Mouse (Mus musculus) heart, postnatal 0 days (tissue): ENCODE results near the gene Ifit3. TPM values are rescaled to one million over a fixed set of nuclear protein-coding genes. Genes with fewer than 3 reads are reported as not detected.
"Not testable (repeated sequence)": the region's sequence is repeated elsewhere in the genome, so short reads cannot be mapped to it uniquely, and the experiment has no call there.

ENCODE experiments used
- ATAC-seq: fragments of 200-750 bp; cut with Nextera tagmentation; 2 replicates; pipeline ENCODE4 v1.8.0; 2017; ENCODE audit warnings: low read depth, moderate number of reproducible peaks, moderate library complexity; ENCODE audit not compliant: insufficient read depth
- DNase-seq: peaks from one replicate; pipeline ENCODE4 v3.0.0-alpha.2; 2016; ENCODE audit warnings: low spot score
- H3K27ac ChIP-seq: fragments of 300-500 bp; sonication (generic); 2 replicates; pipeline ENCODE4 v1.5.1; 2014; ENCODE audit warnings: low read depth, mild to moderate bottlenecking
- H3K27me3 ChIP-seq: fragments of 300-500 bp; sonication (generic); 2 replicates; pipeline ENCODE4 v1.6.1; 2014; ENCODE audit warnings: low read length, mixed read lengths; ENCODE audit not compliant: control insufficient read depth, insufficient read depth
- H3K36me3 ChIP-seq: fragments of 300-500 bp; sonication (generic); replicated peaks from 2 replicates; pipeline ENCODE4 v1.6.1; 2014; ENCODE audit warnings: low read length, mixed read lengths; ENCODE audit not compliant: control insufficient read depth, insufficient read depth
- H3K4me1 ChIP-seq: fragments of 300-500 bp; sonication (generic); 2 replicates; pipeline ENCODE4 v1.6.1; 2014; ENCODE audit warnings: antibody characterized with exemption; ENCODE audit not compliant: control insufficient read depth, insufficient read depth
- H3K4me2 ChIP-seq: fragments of 300-500 bp; sonication (generic); 2 replicates; pipeline ENCODE4 v1.6.1; 2014; ENCODE audit warnings: low read depth, mild to moderate bottlenecking, low read length, moderate library complexity
- H3K4me3 ChIP-seq: fragments of 300-500 bp; sonication (generic); 2 replicates; pipeline ENCODE4 v1.5.1; 2014; ENCODE audit warnings: low read depth, low read length
- H3K9ac ChIP-seq: fragments of 300-500 bp; sonication (generic); replicated peaks from 2 replicates; pipeline ENCODE4 v1.6.1; 2014; ENCODE audit warnings: low read depth, low read length, mixed read lengths
- H3K9me3 ChIP-seq: fragments of 300-500 bp; sonication (generic); replicated peaks from 2 replicates; pipeline ENCODE4 v1.6.1; 2016; ENCODE audit warnings: low read length; ENCODE audit not compliant: control insufficient read depth
- CTCF ChIP-seq: IDR thresholded peaks from 2 replicates; pipeline ENCODE4 v1.5.1; 2016; ENCODE audit warnings: antibody characterized with exemption, control low read depth, low read depth
- EP300 ChIP-seq: IDR thresholded peaks from 2 replicates; pipeline ENCODE4 v1.6.1; 2016; ENCODE audit warnings: antibody characterized with exemption, low read depth
- WGBS: fragments of 180-500 bp; shearing (Covaris S2); extraction: QIAGEN DNeasy Blood & Tissue Kit; methylation state at CpG from one replicate; pipeline ENCODE4 v1.1.7; 2014; 5-methylcytosine and 5-hydroxymethylcytosine counted together
- polyA plus RNA-seq: library from polyadenylated mRNA; unstranded; fragments of >200 nt; fragmentation: Nextera tagmentation; extraction: Ambion mirVana; gene quantifications from 2 replicates; pipeline ENCODE4 v1.2.1, GENCODE M21; 2015
- total RNA-seq: library from RNA; depleted of rRNA; stranded (reverse); fragments of >200 nt; gene quantifications from 2 replicates; pipeline ENCODE4 v1.2.3, GENCODE M21; 2014; ENCODE audit warnings: low replicate concordance

The Ifit3 gene
- total and polyA plus RNA-seq, 2 experiments from 2014 or later: 3.0 to 12.8 TPM

DNA sequence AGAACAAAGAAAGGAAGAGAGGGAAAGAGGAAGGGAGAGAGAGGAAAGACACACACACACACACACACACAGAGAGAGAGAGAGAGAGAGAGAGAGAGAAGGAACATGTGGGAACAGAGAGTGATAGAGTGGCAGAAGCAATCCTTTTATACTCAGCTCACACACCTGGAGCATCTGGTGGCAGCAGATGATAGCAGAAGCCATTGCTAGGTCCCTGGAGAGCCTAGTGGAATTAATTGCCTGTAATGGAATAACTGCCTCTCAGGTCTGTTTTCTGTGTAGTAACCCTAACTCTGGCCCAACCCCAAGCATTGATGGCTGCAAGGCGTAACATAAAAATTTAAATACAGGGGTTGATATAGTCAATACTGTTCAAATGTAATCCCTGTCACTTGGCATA is 12.3 kb upstream of the Ifit3 start:
- H3K4me1 ChIP-seq: peaks cover 6% of the 10 kb centered on the region; the same call in 1 of the 2 replicates
- ATAC-seq: no peak
- H3K9ac ChIP-seq: no peak overlapping the region
- no peak overlapping the region for H3K27ac ChIP-seq
- no peak overlapping the region for H3K4me3 ChIP-seq
- no peaks in the 10 kb centered on the region for H3K27me3 ChIP-seq
- H3K9me3 ChIP-seq: no peaks in the 10 kb centered on the region
- no peak for TF ChIP-seq CTCF
- no peak for TF ChIP-seq EP300
- peaks cover 18% of the 10 kb centered on the region; the same call in 1 of the 2 replicates for H3K36me3 ChIP-seq
- WGBS: 94% methylated on average over 1 of the region's 1 CpGs
- H3K4me2 ChIP-seq: no peak overlapping the region
- no peak for DNase-seq

GRCm38 (mm10) chr19:34573650-34574049 is 9.7 kb upstream of the Ifit3 start:
- TF ChIP-seq CTCF (no peak), EP300 (no peak)
- ATAC-seq (no peak), DNase-seq (no peak)
- H3K9ac ChIP-seq: no peak overlapping the region
- no peaks in the 10 kb centered on the region for H3K27me3 ChIP-seq
- no peaks in the 10 kb centered on the region for H3K9me3 ChIP-seq
- H3K4me1 ChIP-seq: peaks cover 6% of the 10 kb centered on the region; the same call in 1 of the 2 replicates
- no peak overlapping the region for H3K4me3 ChIP-seq
- no peak overlapping the region for H3K27ac ChIP-seq
- WGBS: 91% methylated on average over 5 of the region's 5 CpGs
- peaks cover 18% of the 10 kb centered on the region; the same call in 1 of the 2 replicates for H3K36me3 ChIP-seq
- no peak overlapping the region for H3K4me2 ChIP-seq

DNA sequence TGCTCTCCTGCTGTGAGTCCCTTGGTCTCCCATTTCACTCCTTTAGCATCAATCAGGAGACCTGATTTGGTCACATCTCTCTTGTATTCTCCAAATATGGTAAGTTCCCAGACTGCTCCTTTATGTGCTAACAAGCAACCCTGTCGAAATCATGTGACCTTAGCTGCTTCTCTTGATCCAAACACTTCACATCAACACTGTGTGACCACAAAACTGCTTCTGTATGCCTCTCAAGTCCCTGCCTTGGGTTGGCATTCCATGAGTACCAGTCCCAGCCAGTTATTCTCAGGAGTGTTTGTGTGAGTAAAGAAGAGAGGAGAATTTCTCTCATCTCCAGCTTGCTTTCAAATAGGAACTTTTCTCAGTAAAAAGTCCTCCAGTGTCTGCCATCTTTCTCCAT is 6.2 kb upstream of the Ifit3 start:
- no peaks in the 10 kb centered on the region for H3K4me1 ChIP-seq
- no peak overlapping the region for H3K27ac ChIP-seq
- H3K27me3 ChIP-seq: no peaks in the 10 kb centered on the region
- ATAC-seq: no peak
- TF ChIP-seq EP300 (no peak), CTCF (no peak)
- H3K9ac ChIP-seq: no peak overlapping the region
- H3K36me3 ChIP-seq: peaks cover 18% of the 10 kb centered on the region; the same call in 1 of the 2 replicates
- 56% methylated on average over 1 of the region's 1 CpGs for WGBS
- no peak overlapping the region for H3K4me2 ChIP-seq
- H3K4me3 ChIP-seq: no peak overlapping the region
- DNase-seq: no peak
- H3K9me3 ChIP-seq: no peaks in the 10 kb centered on the region

DNA sequence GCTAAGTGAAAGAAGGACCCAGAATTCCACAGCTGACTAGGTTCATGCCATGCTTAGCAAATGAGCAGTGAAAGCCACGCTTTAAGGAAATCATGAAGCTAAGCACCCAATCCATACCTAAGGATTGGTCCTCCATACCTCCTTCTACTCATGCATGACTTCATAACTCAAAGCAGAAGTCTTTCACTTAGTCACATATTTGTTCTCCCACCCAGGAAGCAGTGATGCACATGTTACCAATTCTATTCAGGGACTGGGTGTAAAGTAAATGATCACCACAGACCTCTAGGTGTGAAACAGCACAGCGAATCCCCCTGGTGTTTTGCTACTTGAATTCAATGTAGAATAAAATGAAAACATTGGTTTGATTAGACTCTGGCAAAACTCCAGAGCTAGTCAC is 635 bp upstream of the Ifit3 start:
- not testable (repeated sequence) for H3K4me1 ChIP-seq, ATAC-seq, H3K36me3 ChIP-seq, H3K4me2 ChIP-seq, H3K9me3 ChIP-seq, H3K27me3 ChIP-seq, DNase-seq, H3K9ac ChIP-seq, H3K4me3 ChIP-seq
- WGBS: 63% methylated on average over 2 of the region's 2 CpGs
- peak overlapping the region; percentile 51; the same call in 1 of the 2 replicates for H3K27ac ChIP-seq

- H3K9me3 ChIP-seq, H3K9ac ChIP-seq, H3K4me2 ChIP-seq, H3K27ac ChIP-seq, H3K4me1 ChIP-seq, ATAC-seq, H3K4me3 ChIP-seq, DNase-seq, H3K36me3 ChIP-seq, H3K27me3 ChIP-seq: not testable (repeated sequence)
- 69% methylated on average over 5 of the region's 5 CpGs for WGBS
Measured at GRCm38 (mm10) chr19:34585740-34586458, 2.6 kb downstream of the Ifit3 start.

- not testable (repeated sequence) for H3K4me3 ChIP-seq, H3K9ac ChIP-seq, DNase-seq, H3K36me3 ChIP-seq, H3K27ac ChIP-seq, H3K4me1 ChIP-seq, H3K4me2 ChIP-seq, H3K9me3 ChIP-seq, H3K27me3 ChIP-seq, ATAC-seq
- WGBS: 61% methylated on average over 6 of the region's 12 CpGs
Measured at GRCm38 (mm10) chr19:34587898-34588692, 4.8 kb downstream of the Ifit3 start.
